In genomic region chr8:70490880-70491495, GRCm38 (mm10) we compare ENCODE assay signal across 15 mouse cellular contexts. TPM values are rescaled to one million over a fixed set of nuclear protein-coding genes. Genes with fewer than 3 reads are reported as not detected.
DNase-seq lines count a peak whose midpoint lies in the region; ATAC-seq lines count a peak whose summit lies in the region.
"Had no signal": no experiment of that assay in that cellular context is flagged by ENCODE, and none has a peak within 500 bp of the region (broad histone marks: within the 10 kb centered on the region; RNA-seq: fewer than 3 reads in every experiment).

No protein-coding gene starts in this region.

- WGBS in forebrain, embryonic 10.5 days, result under 1% methylated on average over 20 of the region's 20 CpGs
- under 1% methylated on average over 20 of the region's 20 CpGs for WGBS in forebrain, embryonic 12.5 days
- 4% methylated on average over 20 of the region's 20 CpGs for WGBS in kidney, embryonic 16.5 days
- WGBS in embryonic facial prominence, embryonic 15.5 days, result 7% methylated on average over 20 of the region's 20 CpGs

- peak overlapping the region; percentile 50 for H3K4me3 ChIP-seq in forebrain, embryonic 10.5 days
- H3K4me3 ChIP-seq in forebrain, embryonic 12.5 days (replicated peaks), result no peak overlapping the region
- H3K4me3 ChIP-seq in kidney, embryonic 16.5 days (ENCODE audit: low read length), result no peak overlapping the region
- H3K4me3 ChIP-seq in embryonic facial prominence, embryonic 15.5 days (replicated peaks), result 0 out of 2 replicates have a peak overlapping the region, but pooled peaks have one; percentile 7
- H3K4me3 ChIP-seq: liver, embryonic 15.5 days; neural tube, embryonic 13.5 days had no signal

- peaks cover 100% of the 10 kb centered on the region for H3K27me3 ChIP-seq in forebrain, embryonic 10.5 days (ENCODE audit: poor library complexity, severe bottlenecking)
- peaks cover 100% of the 10 kb centered on the region for H3K27me3 ChIP-seq in forebrain, embryonic 12.5 days
- H3K27me3 ChIP-seq in kidney, embryonic 16.5 days (ENCODE audit: insufficient read depth, low read length), result peaks cover 99% of the 10 kb centered on the region
- peaks cover 93% of the 10 kb centered on the region for H3K27me3 ChIP-seq in embryonic facial prominence, embryonic 15.5 days

- no peaks in the 10 kb centered on the region for H3K36me3 ChIP-seq in forebrain, embryonic 10.5 days (replicated peaks)
- no peaks in the 10 kb centered on the region for H3K36me3 ChIP-seq in forebrain, embryonic 12.5 days (replicated peaks)
- H3K36me3 ChIP-seq in kidney, embryonic 16.5 days (ENCODE audit: insufficient read depth, low read length), result no peaks in the 10 kb centered on the region
- no peaks in the 10 kb centered on the region for H3K36me3 ChIP-seq in embryonic facial prominence, embryonic 15.5 days
- H3K36me3 ChIP-seq: liver, embryonic 15.5 days; neural tube, embryonic 13.5 days had no signal

- H3K9me3 ChIP-seq in forebrain, embryonic 10.5 days, result no peaks in the 10 kb centered on the region
- no peaks in the 10 kb centered on the region for H3K9me3 ChIP-seq in forebrain, embryonic 12.5 days
- H3K9me3 ChIP-seq in kidney, embryonic 16.5 days (ENCODE audit: low read length), result no peaks in the 10 kb centered on the region
- H3K9me3 ChIP-seq in embryonic facial prominence, embryonic 15.5 days (replicated peaks), result no peaks in the 10 kb centered on the region
- H3K9me3 ChIP-seq: liver, embryonic 15.5 days; neural tube, embryonic 13.5 days had no signal

- intact Hi-C loops in left cerebral cortex, postnatal 36 days (cut with DNase I), result no loop called here

- peak; percentile 38 for DNase-seq in forebrain, embryonic 10.5 days (ENCODE audit: extremely low spot score, low spot score)
- no peak for DNase-seq in kidney, postnatal 4 days
- peak; percentile 79 for DNase-seq in ES-CJ7 (ENCODE audit: low read depth, low spot score)
- no peak for DNase-seq in left cerebral cortex, postnatal 36 days (ENCODE audit: low spot score in 2 of 2)
- no peak for DNase-seq in thymus, postnatal 10 days (ENCODE audit: low spot score in 2 of 2)
- DNase-seq: cerebellum, adult 18-20 months; kidney, adult 2 months; right cerebral cortex, adult 18-20 months; thymus, adult 18-20 months had no signal

- H3K9ac ChIP-seq in forebrain, embryonic 12.5 days, result no peak overlapping the region
- no peak overlapping the region for H3K9ac ChIP-seq in kidney, embryonic 16.5 days (replicated peaks; ENCODE audit: low read length)
- H3K9ac ChIP-seq in embryonic facial prominence, embryonic 15.5 days, result no peak overlapping the region
- H3K9ac ChIP-seq: liver, embryonic 15.5 days; neural tube, embryonic 13.5 days had no signal

- no peak for ATAC-seq in forebrain, embryonic 12.5 days (ENCODE audit: low FRiP score)
- no peak for ATAC-seq in kidney, embryonic 16.5 days (ENCODE audit: low FRiP score, low TSS enrichment)
- no peak for ATAC-seq in embryonic facial prominence, embryonic 15.5 days (ENCODE audit: insufficient number of reproducible peaks, low FRiP score, low TSS enrichment, low read depth)

- peak overlapping the region; percentile 54; the same call in 1 of the 2 replicates for H3K27ac ChIP-seq in forebrain, embryonic 10.5 days
- no peak overlapping the region for H3K27ac ChIP-seq in forebrain, embryonic 12.5 days
- H3K27ac ChIP-seq in kidney, embryonic 16.5 days (ENCODE audit: low read length), result no peak overlapping the region
- H3K27ac ChIP-seq in embryonic facial prominence, embryonic 15.5 days (replicated peaks), result peak overlapping the region; percentile 51
- H3K27ac ChIP-seq: liver, embryonic 15.5 days; neural tube, embryonic 13.5 days had no signal

- no peak overlapping the region; the same call in 1 of the 2 replicates for H3K4me2 ChIP-seq in forebrain, embryonic 12.5 days
- peak overlapping the region; percentile 29; the same call in 1 of the 2 replicates for H3K4me2 ChIP-seq in kidney, embryonic 16.5 days (replicated peaks; ENCODE audit: low read depth, low read length)
- H3K4me2 ChIP-seq in embryonic facial prominence, embryonic 15.5 days (replicated peaks), result peak overlapping the region; percentile 88
- H3K4me2 ChIP-seq: liver, embryonic 15.5 days; neural tube, embryonic 13.5 days had no signal

- peaks cover 100% of the 10 kb centered on the region for H3K4me1 ChIP-seq in forebrain, embryonic 10.5 days
- peaks cover 63% of the 10 kb centered on the region for H3K4me1 ChIP-seq in forebrain, embryonic 12.5 days
- H3K4me1 ChIP-seq in kidney, embryonic 16.5 days (ENCODE audit: insufficient read depth, low read length), result peaks cover 73% of the 10 kb centered on the region
- peaks cover 89% of the 10 kb centered on the region for H3K4me1 ChIP-seq in embryonic facial prominence, embryonic 15.5 days

RNA-seq across cellular contexts. Expression of gene Crlf1, which starts 2.0 kb away (rescaled TPM):
- polyA plus RNA-seq in forebrain, embryonic 10.5 days (2016; fragmentation: Nextera tagmentation; extraction: Ambion mirVana), result 34.1 and 48.4 TPM in 2 replicates
- polyA plus RNA-seq in forebrain, embryonic 12.5 days (2016; fragmentation: Nextera tagmentation; extraction: Ambion mirVana), result 1.6 and 2.8 TPM in 2 replicates
- polyA plus RNA-seq in kidney, embryonic 16.5 days (2015; fragmentation: Nextera tagmentation; extraction: Ambion mirVana), result 29.3 and 30.7 TPM in 2 replicates
- polyA plus RNA-seq in embryonic facial prominence, embryonic 15.5 days (2015; fragmentation: Nextera tagmentation; extraction: Ambion mirVana), result 151 and 159 TPM in 2 replicates
- 1 to 10 TPM; 4.1 to 4.6 TPM for total RNA-seq in left cerebral cortex, postnatal 36 days (2021)

RNA-seq across cellular contexts. Expression of gene Tmem59l, which starts 3.8 kb away (rescaled TPM):
- 16.7 and 19.5 TPM in 2 replicates for polyA plus RNA-seq in forebrain, embryonic 10.5 days (2016; fragmentation: Nextera tagmentation; extraction: Ambion mirVana)
- polyA plus RNA-seq in forebrain, embryonic 12.5 days (2016; fragmentation: Nextera tagmentation; extraction: Ambion mirVana), result 17.0 and 17.6 TPM in 2 replicates
- polyA plus RNA-seq in kidney, embryonic 16.5 days (2015; fragmentation: Nextera tagmentation; extraction: Ambion mirVana), result 6.5 and 7.0 TPM in 2 replicates
- 16.5 and 18.7 TPM in 2 replicates for polyA plus RNA-seq in embryonic facial prominence, embryonic 15.5 days (2015; fragmentation: Nextera tagmentation; extraction: Ambion mirVana)
- total RNA-seq in left cerebral cortex, postnatal 36 days (2021), result 100 to 1,000 TPM; 279 to 317 TPM
- polyA plus RNA-seq: heart, postnatal 0 days; liver, embryonic 15.5 days had no signal

RNA-seq across cellular contexts. Expression of gene Klhl26, which starts 14.2 kb away (rescaled TPM):
- 19.9 and 20.2 TPM in 2 replicates for polyA plus RNA-seq in forebrain, embryonic 10.5 days (2016; fragmentation: Nextera tagmentation; extraction: Ambion mirVana)
- 18.3 and 18.6 TPM in 2 replicates for polyA plus RNA-seq in forebrain, embryonic 12.5 days (2016; fragmentation: Nextera tagmentation; extraction: Ambion mirVana)
- polyA plus RNA-seq in kidney, embryonic 16.5 days (2015; fragmentation: Nextera tagmentation; extraction: Ambion mirVana), result 25.0 and 26.8 TPM in 2 replicates
- polyA plus RNA-seq in embryonic facial prominence, embryonic 15.5 days (2015; fragmentation: Nextera tagmentation; extraction: Ambion mirVana), result 27.6 and 28.1 TPM in 2 replicates
- 10 to 100 TPM; 43.6 to 44.6 TPM for total RNA-seq in left cerebral cortex, postnatal 36 days (2021)

RNA-seq across cellular contexts. Expression of gene Rex1bd, which starts 15.6 kb away (rescaled TPM):
- polyA plus RNA-seq in forebrain, embryonic 10.5 days (2016; fragmentation: Nextera tagmentation; extraction: Ambion mirVana), result 126 and 136 TPM in 2 replicates
- 126 and 127 TPM in 2 replicates for polyA plus RNA-seq in forebrain, embryonic 12.5 days (2016; fragmentation: Nextera tagmentation; extraction: Ambion mirVana)
- 133 and 135 TPM in 2 replicates for polyA plus RNA-seq in kidney, embryonic 16.5 days (2015; fragmentation: Nextera tagmentation; extraction: Ambion mirVana)
- 155 and 174 TPM in 2 replicates for polyA plus RNA-seq in embryonic facial prominence, embryonic 15.5 days (2015; fragmentation: Nextera tagmentation; extraction: Ambion mirVana)
- 100 to 1,000 TPM; 106 to 108 TPM for total RNA-seq in left cerebral cortex, postnatal 36 days (2021)

RNA-seq across cellular contexts. Expression of gene Uba52, which starts 19.6 kb away (rescaled TPM):
- polyA plus RNA-seq in forebrain, embryonic 10.5 days (2016; fragmentation: Nextera tagmentation; extraction: Ambion mirVana), result 879 and 899 TPM in 2 replicates
- polyA plus RNA-seq in forebrain, embryonic 12.5 days (2016; fragmentation: Nextera tagmentation; extraction: Ambion mirVana), result 692 and 734 TPM in 2 replicates
- 869 and 882 TPM in 2 replicates for polyA plus RNA-seq in kidney, embryonic 16.5 days (2015; fragmentation: Nextera tagmentation; extraction: Ambion mirVana)
- 940 and 1,016 TPM in 2 replicates for polyA plus RNA-seq in embryonic facial prominence, embryonic 15.5 days (2015; fragmentation: Nextera tagmentation; extraction: Ambion mirVana)
- total RNA-seq in left cerebral cortex, postnatal 36 days (2021), result 100 to 1,000 TPM; 828 to 997 TPM

Comparison
In these comparisons a context has a peak if more than half of its experiments do, and no peak if none do; other contexts are left out.
1. H3K27ac ChIP-seq: peak in forebrain, embryonic 10.5 days (single experiment) and embryonic facial prominence, embryonic 15.5 days (single experiment); none in forebrain, embryonic 12.5 days (single experiment) and kidney, embryonic 16.5 days (single experiment).
2. H3K4me3 ChIP-seq: peak in forebrain, embryonic 10.5 days (single experiment) and embryonic facial prominence, embryonic 15.5 days (single experiment); none in forebrain, embryonic 12.5 days (single experiment) and kidney, embryonic 16.5 days (single experiment).
3. DNase-seq: peak in forebrain, embryonic 10.5 days (single experiment) and ES-CJ7 (single experiment); none in kidney, postnatal 4 days (0 of 2), left cerebral cortex, postnatal 36 days (0 of 2) and thymus, postnatal 10 days (0 of 2).